Mouse (Mus musculus) layer of hippocampus, adult 18-20 months (tissue): ENCODE results near the gene Tomm7. TPM values are rescaled to one million over a fixed set of nuclear protein-coding genes. Genes with fewer than 3 reads are reported as not detected.
A peak's percentile ranks its signal among the peaks of the same experiment; 100 is the strongest.
"Not testable (repeated sequence)": the region's sequence is repeated elsewhere in the genome, so short reads cannot be mapped to it uniquely, and the experiment has no call there.

Source experiments
- DNase-seq, 2 experiments: peaks; one replicate each; pipeline ENCODE4 v3.0.0; 2022; ENCODE audit warnings: low spot score in 2 of 2
- long read RNA-seq: library from polyadenylated mRNA; stranded (forward); transcript quantifications from one replicate; pipeline ENCODE4 v2.0.0, GENCODE M21; 2021
- total RNA-seq, 2 experiments: library from RNA; stranded (reverse); gene quantifications; 2 replicates each; pipeline ENCODE4 v1.2.3; 2021

Tomm7 gene
- 10 to 100 TPM; 76.5 to 84.8 TPM for total RNA-seq
- long read RNA-seq, transcript Tomm7-201 (3 exons, 1,125 nt), result major isoform, 67 of 69 reads
- long read RNA-seq, partial matches to known transcripts, result 0 of 69 reads
- long read RNA-seq, other reads (novel, unspliced or antisense), result 2 of 69 reads

- peak; percentile 96 to 97 for DNase-seq
Measured at GRCm38 (mm10) chr5:23843674-23844530, at the start of gene Tomm7. TSS of gene Tomm7 (minus strand) at chr5:23844161.

GRCm38 (mm10) chr5:23893156-23893863 is 49.3 kb upstream of the Tomm7 start:
- DNase-seq, result no peak

GRCm38 (mm10) chr5:23890734-23891133 is 46.8 kb upstream of the Tomm7 start:
- DNase-seq, result peak; percentile 50 to 88

GRCm38 (mm10) chr5:23889461-23889860 is 45.5 kb upstream of the Tomm7 start:
- DNase-seq, result no peak

- no peak for DNase-seq
Measured at GRCm38 (mm10) chr5:23887111-23887510, 43.1 kb upstream of the Tomm7 start.

- no peak for DNase-seq
Measured at GRCm38 (mm10) chr5:23874457-23874856, 30.5 kb upstream of the Tomm7 start.

- no peak for DNase-seq
Measured at GRCm38 (mm10) chr5:23872586-23872985, 28.6 kb upstream of the Tomm7 start.

- DNase-seq, result not testable (repeated sequence)
Measured at GRCm38 (mm10) chr5:23871323-23871722, 27.4 kb upstream of the Tomm7 start.

GRCm38 (mm10) chr5:23865941-23866340 is 22.0 kb upstream of the Tomm7 start:
- no peak for DNase-seq

- DNase-seq, result no peak
Measured at GRCm38 (mm10) chr5:23864054-23864965, 20.3 kb upstream of the Tomm7 start.

GRCm38 (mm10) chr5:23863166-23864053 is 19.4 kb upstream of the Tomm7 start:
- no peak for DNase-seq

- no peak for DNase-seq
Measured at GRCm38 (mm10) chr5:23862291-23862690, 18.3 kb upstream of the Tomm7 start.

- DNase-seq, result no peak
Measured at GRCm38 (mm10) chr5:23861721-23862120, 17.8 kb upstream of the Tomm7 start.

- DNase-seq, result no peak
Measured at GRCm38 (mm10) chr5:23859896-23860295, 15.9 kb upstream of the Tomm7 start.

GRCm38 (mm10) chr5:23859087-23859718 is 15.2 kb upstream of the Tomm7 start:
- no peak for DNase-seq

GRCm38 (mm10) chr5:23858643-23859042 is 14.7 kb upstream of the Tomm7 start:
- no peak for DNase-seq

- no peak for DNase-seq
Measured at GRCm38 (mm10) chr5:23858001-23858400, 14.0 kb upstream of the Tomm7 start.

- DNase-seq, result no peak
Measured at GRCm38 (mm10) chr5:23857189-23857588, 13.2 kb upstream of the Tomm7 start.

GRCm38 (mm10) chr5:23856164-23856563 is 12.2 kb upstream of the Tomm7 start:
- DNase-seq, result no peak

GRCm38 (mm10) chr5:23855484-23855883 is 11.5 kb upstream of the Tomm7 start:
- DNase-seq, result no peak
